Mouse (Mus musculus) intestine, embryonic 16.5 days (tissue): ENCODE measurements around the gene Tbc1d19. TPM values are rescaled to one million over a fixed set of nuclear protein-coding genes. Genes with fewer than 3 reads are reported as not detected.

ENCODE experiments used
- ATAC-seq: fragments of 200-750 bp; cut with Nextera tagmentation; 2 replicates; pipeline ENCODE4 v1.8.0; 2017; ENCODE audit warnings: moderate TSS enrichment, moderate library complexity
- H3K27ac ChIP-seq: fragments of 300-500 bp; sonication (generic); 2 replicates; pipeline ENCODE4 v1.5.1; 2014; ENCODE audit warnings: mild to moderate bottlenecking, low read length
- H3K27me3 ChIP-seq: fragments of 300-500 bp; sonication (generic); replicated peaks from 2 replicates; pipeline ENCODE4 v1.6.1; 2014; ENCODE audit warnings: low read length, control low read depth, mixed read lengths; ENCODE audit not compliant: control insufficient read depth, insufficient read depth
- H3K36me3 ChIP-seq: fragments of 300-500 bp; sonication (generic); 2 replicates; pipeline ENCODE4 v1.6.1; 2014; ENCODE audit warnings: low read length, control low read depth; ENCODE audit not compliant: control insufficient read depth, insufficient read depth
- H3K4me1 ChIP-seq: fragments of 300-500 bp; sonication (generic); 2 replicates; pipeline ENCODE4 v1.6.1; 2014; ENCODE audit warnings: low read length, control low read depth, mixed read lengths; ENCODE audit not compliant: control insufficient read depth, insufficient read depth
- H3K4me2 ChIP-seq: fragments of 300-500 bp; sonication (generic); 2 replicates; pipeline ENCODE4 v1.6.1; 2014; ENCODE audit warnings: low read depth, low read length, control low read depth
- H3K4me3 ChIP-seq: fragments of 300-500 bp; sonication (generic); 2 replicates; pipeline ENCODE4 v1.5.1; 2014; ENCODE audit warnings: mild to moderate bottlenecking, low read length
- H3K9ac ChIP-seq: fragments of 300-500 bp; sonication (generic); 2 replicates; pipeline ENCODE4 v1.6.1; 2014; ENCODE audit warnings: low read depth, low read length
- H3K9me3 ChIP-seq: fragments of 300-500 bp; sonication (generic); 2 replicates; pipeline ENCODE4 v1.6.1; 2016; ENCODE audit warnings: low read length, control low read depth; ENCODE audit not compliant: control insufficient read depth
- WGBS: fragments of 180-500 bp; shearing (Covaris S2); extraction: QIAGEN DNeasy Blood & Tissue Kit; methylation state at CpG from one replicate; pipeline ENCODE4 v1.1.7; 2014; 5-methylcytosine and 5-hydroxymethylcytosine counted together
- polyA plus RNA-seq: library from polyadenylated mRNA; unstranded; fragments of >200 nt; fragmentation: Nextera tagmentation; extraction: Ambion mirVana; gene quantifications from 2 replicates; pipeline ENCODE4 v1.2.1, GENCODE M21; 2015

The Tbc1d19 gene
- polyA plus RNA-seq, 1 experiment from 2014 or later = 26.0 TPM

DNA sequence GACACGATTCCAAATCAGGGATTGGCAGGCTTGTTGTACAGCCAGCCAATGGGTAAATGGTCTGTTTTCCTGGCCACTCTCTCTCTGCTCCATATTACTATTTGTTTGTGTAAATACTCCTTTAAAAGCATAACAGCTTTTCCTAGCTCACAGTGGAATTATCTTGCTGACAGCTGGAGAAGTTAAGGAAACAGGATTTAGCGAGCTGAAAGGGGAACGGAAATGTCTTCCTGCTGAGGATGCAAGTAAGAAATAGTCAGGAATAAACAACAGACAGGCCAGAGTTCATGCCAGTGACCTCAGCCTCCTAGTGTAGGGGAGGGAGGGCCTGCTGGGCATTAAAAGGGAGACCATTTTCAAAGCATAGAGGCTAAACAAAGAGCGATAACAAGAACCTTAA, 71.3 kb downstream of the Tbc1d19 start:
- H3K9ac ChIP-seq = no peak overlapping the region
- H3K4me2 ChIP-seq = no peak overlapping the region
- no peaks in the 10 kb centered on the region for H3K36me3 ChIP-seq
- 41% methylated on average over 4 of the region's 4 CpGs for WGBS
- H3K4me1 ChIP-seq = 0 out of 2 replicates have a peak, but pooled peaks cover 4% of the 10 kb centered on the region
- no peaks in the 10 kb centered on the region for H3K9me3 ChIP-seq
- H3K4me3 ChIP-seq = no peak overlapping the region
- H3K27ac ChIP-seq = no peak overlapping the region; the same call in 1 of the 2 replicates
- ATAC-seq = no peak
- no peaks in the 10 kb centered on the region for H3K27me3 ChIP-seq

DNA sequence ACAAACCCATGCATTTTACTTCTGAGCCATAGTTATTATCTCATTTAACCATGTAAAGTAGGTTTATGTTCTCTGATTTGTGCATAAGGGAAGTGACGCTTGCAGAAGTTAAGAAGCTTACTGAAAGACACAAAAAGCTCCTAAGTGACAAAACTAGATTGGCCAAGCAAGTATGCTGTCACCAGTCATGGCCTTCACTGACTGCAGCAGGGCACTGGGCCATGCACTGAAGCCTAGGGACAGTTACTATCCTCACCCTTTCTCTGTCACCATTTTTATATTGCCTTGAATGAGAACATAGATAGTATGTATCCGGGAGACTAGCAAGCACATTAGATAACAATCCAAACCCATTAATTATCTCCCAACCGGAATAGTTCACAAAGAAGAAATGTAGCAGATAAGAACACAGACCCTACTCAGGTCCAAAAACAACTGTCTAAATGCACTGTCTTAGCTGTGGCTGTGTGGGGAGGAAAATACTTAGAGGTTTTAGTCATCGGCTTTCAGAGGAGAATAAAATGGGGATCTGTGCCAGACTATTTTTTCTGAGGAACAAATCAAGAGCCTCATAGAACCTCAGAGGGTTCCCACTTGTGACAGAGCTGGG, 72.1 kb downstream of the Tbc1d19 start:
- Histone ChIP-seq H3K4me3 (no peak overlapping the region), H3K9ac (no peak overlapping the region), H3K36me3 (no peaks in the 10 kb centered on the region), H3K9me3 (no peaks in the 10 kb centered on the region), H3K27me3 (no peaks in the 10 kb centered on the region), H3K27ac (no peak overlapping the region), H3K4me1 (0 out of 2 replicates have a peak, but pooled peaks cover 4% of the 10 kb centered on the region), H3K4me2 (no peak overlapping the region)
- ATAC-seq = no peak
- 64% methylated on average over 4 of the region's 4 CpGs for WGBS

DNA sequence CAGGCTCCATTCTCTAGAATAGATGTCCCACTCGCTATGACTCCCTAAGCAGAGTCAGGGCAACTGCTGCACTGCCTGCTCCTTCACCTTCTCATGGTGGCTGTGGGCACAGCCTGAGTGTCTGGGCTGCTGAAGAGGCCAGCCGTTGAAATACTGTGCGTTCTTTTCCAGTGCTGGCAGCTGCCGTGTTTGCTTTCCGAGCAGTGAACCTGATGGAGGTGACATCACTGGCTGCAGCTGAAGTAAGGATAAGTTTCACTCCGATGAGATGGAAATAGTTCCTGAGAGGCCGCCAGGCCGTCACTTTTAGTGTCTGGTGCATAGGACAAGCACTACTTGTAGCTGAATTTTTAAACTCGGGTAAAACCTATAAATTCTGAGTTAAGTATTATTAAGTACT, 92.0 kb downstream of the Tbc1d19 start:
- no peak overlapping the region for H3K4me3 ChIP-seq
- 77% methylated on average over 9 of the region's 9 CpGs for WGBS
- H3K4me1 ChIP-seq = 0 out of 2 replicates have a peak, but pooled peaks cover 3% of the 10 kb centered on the region
- no peak overlapping the region for H3K4me2 ChIP-seq
- H3K36me3 ChIP-seq = no peaks in the 10 kb centered on the region
- no peak overlapping the region for H3K27ac ChIP-seq
- H3K9ac ChIP-seq = no peak overlapping the region
- H3K9me3 ChIP-seq = no peaks in the 10 kb centered on the region
- ATAC-seq = no peak
- no peaks in the 10 kb centered on the region for H3K27me3 ChIP-seq

DNA sequence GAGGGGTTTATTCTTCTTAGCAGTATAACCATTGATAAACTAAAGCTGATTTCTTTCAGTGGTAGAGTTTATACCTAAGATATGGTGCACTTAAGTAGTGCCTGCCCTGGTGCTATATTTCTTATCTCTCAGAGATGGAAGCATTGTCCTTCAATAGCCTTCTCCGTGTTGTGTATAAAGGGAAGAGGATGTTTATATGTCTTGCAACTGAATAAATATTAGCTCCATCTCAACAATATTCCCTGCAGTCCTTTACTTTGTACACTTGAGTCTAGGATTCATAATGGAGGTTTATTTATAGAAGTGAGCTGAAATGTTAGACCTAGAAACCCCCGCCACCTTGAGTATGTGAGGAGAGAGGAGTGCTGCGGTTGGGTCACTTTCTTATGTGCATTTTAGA, 93.4 kb downstream of the Tbc1d19 start:
- no peak for ATAC-seq
- no peak overlapping the region for H3K9ac ChIP-seq
- no peaks in the 10 kb centered on the region for H3K9me3 ChIP-seq
- WGBS = 60% methylated on average over 3 of the region's 3 CpGs
- H3K4me2 ChIP-seq = no peak overlapping the region
- no peaks in the 10 kb centered on the region for H3K36me3 ChIP-seq
- no peaks in the 10 kb centered on the region for H3K27me3 ChIP-seq
- H3K27ac ChIP-seq = no peak overlapping the region
- H3K4me1 ChIP-seq = 0 out of 2 replicates have a peak, but pooled peaks cover 3% of the 10 kb centered on the region
- no peak overlapping the region for H3K4me3 ChIP-seq

DNA sequence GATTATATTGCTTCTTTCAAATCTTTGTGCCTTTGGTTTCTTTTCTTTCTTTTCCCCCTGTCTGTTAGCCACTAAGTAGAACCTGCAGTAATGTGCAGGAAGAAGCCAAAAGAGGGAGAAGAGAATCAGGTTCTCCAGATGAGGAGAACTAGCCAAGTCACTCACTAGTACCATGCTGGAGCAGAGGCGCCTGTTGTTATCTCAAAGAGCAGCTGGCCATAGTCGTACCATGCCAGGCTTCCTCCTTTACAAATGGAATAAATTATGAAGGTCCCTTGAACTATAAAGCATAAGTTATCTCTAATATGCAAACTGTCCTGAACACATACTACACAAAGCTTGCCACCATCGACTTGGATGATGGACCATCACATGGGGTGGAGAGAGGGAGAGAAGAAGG, 99.8 kb downstream of the Tbc1d19 start:
- Histone ChIP-seq H3K9me3 (no peaks in the 10 kb centered on the region), H3K27ac (no peak overlapping the region), H3K27me3 (no peaks in the 10 kb centered on the region), H3K9ac (no peak overlapping the region), H3K36me3 (no peaks in the 10 kb centered on the region), H3K4me3 (no peak overlapping the region), H3K4me2 (no peak overlapping the region), H3K4me1 (no peaks in the 10 kb centered on the region)
- ATAC-seq = no peak
- 92% methylated on average over 3 of the region's 3 CpGs for WGBS

DNA sequence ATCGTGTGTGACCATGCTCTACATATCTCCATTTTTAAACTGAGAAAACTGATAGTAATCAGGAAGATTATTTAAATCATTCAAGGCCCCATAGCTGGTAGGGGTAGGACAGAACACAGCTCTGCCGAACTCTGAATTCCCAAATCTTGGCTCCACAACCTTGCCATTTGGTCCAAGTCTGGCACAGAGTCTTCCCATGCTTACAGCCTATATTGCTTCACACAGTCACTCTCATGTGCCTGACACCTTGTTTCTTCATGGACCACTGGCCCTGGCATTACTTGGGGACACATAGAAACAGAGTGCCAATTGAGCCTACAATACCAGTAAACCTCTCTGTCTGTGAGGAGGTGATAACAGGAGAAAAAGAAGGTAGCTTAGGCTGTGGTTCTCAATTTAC, 111.0 kb downstream of the Tbc1d19 start:
- Histone ChIP-seq H3K27me3 (no peaks in the 10 kb centered on the region), H3K9ac (no peak overlapping the region), H3K4me2 (no peak overlapping the region), H3K27ac (no peak overlapping the region), H3K36me3 (no peaks in the 10 kb centered on the region), H3K9me3 (0 out of 2 replicates have a peak, but pooled peaks cover 3% of the 10 kb centered on the region), H3K4me1 (no peaks in the 10 kb centered on the region), H3K4me3 (no peak overlapping the region)
- no peak for ATAC-seq
- 95% methylated on average over 2 of the region's 2 CpGs for WGBS

DNA sequence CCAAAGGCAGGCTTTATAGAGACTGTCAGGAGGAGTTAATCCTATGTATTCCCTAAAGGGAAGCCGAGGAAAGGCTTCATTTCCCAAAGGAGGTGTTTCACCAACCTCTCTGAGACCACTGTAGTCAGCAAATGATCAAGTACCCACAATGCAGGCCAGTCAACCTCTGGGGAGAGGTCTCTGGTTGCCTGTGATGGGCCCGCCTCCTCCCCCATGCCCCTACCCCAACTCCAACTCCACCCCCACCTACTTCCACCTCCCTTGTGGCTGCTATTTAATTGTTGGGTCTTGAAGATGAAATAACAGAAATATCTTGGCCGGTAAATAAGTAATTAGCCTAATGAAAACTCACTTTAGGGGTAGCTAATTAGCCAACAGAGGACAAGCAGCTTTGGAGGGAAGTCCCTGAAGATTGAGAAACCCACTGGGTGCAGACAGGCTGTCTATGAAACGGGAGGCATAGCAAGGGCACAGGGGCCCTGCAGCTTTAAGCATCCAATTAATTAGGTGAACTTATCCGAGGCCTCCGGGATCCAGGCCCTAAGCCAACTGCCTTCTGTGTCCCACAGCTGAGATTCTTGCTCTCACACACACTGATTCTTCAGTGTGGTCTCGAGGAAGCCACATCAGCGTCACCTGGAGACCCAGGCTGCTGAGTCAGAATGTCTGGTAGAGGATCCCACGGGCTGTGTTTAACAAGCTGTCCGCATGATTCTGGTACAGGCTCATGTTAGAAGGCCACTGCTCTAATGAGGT, 112.9 kb downstream of the Tbc1d19 start:
- H3K36me3 ChIP-seq = no peaks in the 10 kb centered on the region
- H3K9me3 ChIP-seq = 0 out of 2 replicates have a peak, but pooled peaks cover 3% of the 10 kb centered on the region
- H3K27ac ChIP-seq = no peak overlapping the region
- no peak for ATAC-seq
- no peak overlapping the region for H3K9ac ChIP-seq
- 73% methylated on average over 10 of the region's 10 CpGs for WGBS
- H3K4me1 ChIP-seq = peaks cover 3% of the 10 kb centered on the region; the same call in 1 of the 2 replicates
- no peak overlapping the region for H3K4me2 ChIP-seq
- no peaks in the 10 kb centered on the region for H3K27me3 ChIP-seq
- no peak overlapping the region for H3K4me3 ChIP-seq

DNA sequence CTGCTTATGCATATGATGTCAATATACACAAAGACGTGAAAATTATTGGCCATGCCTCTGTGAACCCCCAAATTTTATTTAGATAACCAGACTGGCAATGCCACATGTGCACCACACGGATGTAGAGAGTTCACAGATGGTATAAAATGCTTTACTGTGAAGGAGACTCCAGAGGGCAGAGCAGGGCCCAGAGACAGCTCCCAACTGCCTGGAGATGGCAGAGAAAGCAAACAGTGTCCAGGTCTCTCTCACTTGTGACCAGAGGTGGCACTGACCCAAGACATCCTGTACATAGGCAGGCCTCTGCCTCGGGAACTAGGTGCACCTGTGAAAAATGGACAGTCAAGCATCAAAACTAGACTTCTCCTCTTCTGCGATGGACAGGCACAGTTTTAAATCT, 114.6 kb downstream of the Tbc1d19 start:
- no peaks in the 10 kb centered on the region for H3K27me3 ChIP-seq
- no peak overlapping the region for H3K4me2 ChIP-seq
- no peak overlapping the region for H3K27ac ChIP-seq
- 71% methylated on average over 4 of the region's 4 CpGs for WGBS
- ATAC-seq = no peak
- H3K9me3 ChIP-seq = 0 out of 2 replicates have a peak, but pooled peaks cover 3% of the 10 kb centered on the region
- H3K4me1 ChIP-seq = peaks cover 5% of the 10 kb centered on the region; the same call in 1 of the 2 replicates
- no peak overlapping the region for H3K9ac ChIP-seq
- H3K4me3 ChIP-seq = no peak overlapping the region
- no peaks in the 10 kb centered on the region for H3K36me3 ChIP-seq

DNA sequence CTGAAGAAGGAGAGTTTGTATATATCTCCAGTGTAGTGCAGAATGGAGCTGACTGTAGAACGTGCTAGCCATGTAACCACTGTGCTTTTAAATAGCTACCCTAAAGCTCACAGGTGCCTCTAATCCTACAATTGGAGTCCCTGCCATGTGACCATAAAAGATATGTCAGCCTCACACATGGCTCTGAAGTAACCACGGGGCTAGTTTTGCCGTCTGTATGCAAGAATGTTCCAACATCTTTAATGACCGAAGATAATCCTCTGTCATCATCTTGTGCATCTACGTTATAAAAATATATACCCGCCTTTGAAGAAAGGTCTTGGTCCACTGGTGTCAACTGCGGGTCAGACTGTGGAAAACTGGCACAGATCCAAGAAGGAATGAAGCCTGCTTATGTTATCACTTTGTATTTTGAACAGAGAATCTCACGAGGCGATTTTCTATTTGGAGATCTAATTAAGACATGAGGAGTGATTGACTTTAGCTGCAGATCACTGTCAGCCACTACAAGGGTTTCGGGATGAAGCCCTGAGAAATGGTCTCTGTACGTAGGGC, 117.0 kb downstream of the Tbc1d19 start:
- ATAC-seq = peak; percentile 62
- Histone ChIP-seq H3K27me3 (no peaks in the 10 kb centered on the region), H3K9ac (no peak overlapping the region), H3K4me1 (peaks cover 7% of the 10 kb centered on the region; the same call in 1 of the 2 replicates), H3K4me3 (no peak overlapping the region), H3K9me3 (no peaks in the 10 kb centered on the region), H3K36me3 (no peaks in the 10 kb centered on the region), H3K27ac (no peak overlapping the region), H3K4me2 (no peak overlapping the region)
- 33% methylated on average over 11 of the region's 11 CpGs for WGBS
